Mouse (Mus musculus) heart, adult 2 months (tissue): ENCODE data around the gene Mbd3. TPM values are rescaled to one million over a fixed set of nuclear protein-coding genes. Genes with fewer than 3 reads are reported as not detected.
A peak's percentile ranks its signal among the peaks of the same experiment; 100 is the strongest.

Source experiments
- DNase-seq, 2 experiments: peaks; one replicate each; pipeline ENCODE4 v3.0.0; 2021
- H3K27ac ChIP-seq: fragments of 200-600 bp; 2 replicates; pipeline ENCODE4 v1.8.1; 2022
- H3K27me3 ChIP-seq: fragments of 200-500 bp; 2 replicates; pipeline ENCODE4 v1.6.1; 2012; ENCODE audit warnings: mild to moderate bottlenecking, low read length, inconsistent platforms, mixed read lengths; ENCODE audit not compliant: control insufficient read depth, insufficient read depth
- H3K36me3 ChIP-seq: fragments of 200-500 bp; 2 replicates; pipeline ENCODE4 v1.6.1; 2012; ENCODE audit warnings: low read length, inconsistent platforms; ENCODE audit not compliant: control insufficient read depth, insufficient read depth
- H3K4me1 ChIP-seq: fragments of 200-500 bp; 2 replicates; pipeline ENCODE4 v1.6.1; 2011; ENCODE audit warnings: low read length; ENCODE audit not compliant: control insufficient read depth, insufficient read depth
- H3K4me3 ChIP-seq: fragments of 200-600 bp; 2 replicates; pipeline ENCODE4 v1.8.1; 2022
- H3K79me2 ChIP-seq: fragments of 200-500 bp; replicated peaks from 2 replicates; pipeline ENCODE4 v1.6.1; 2012; ENCODE audit warnings: mild to moderate bottlenecking, inconsistent platforms, low read length, moderate library complexity, mixed read lengths; ENCODE audit not compliant: control insufficient read depth, insufficient read depth
- H3K9ac ChIP-seq: fragments of 200-500 bp; 2 replicates; pipeline ENCODE4 v1.6.1; 2012; ENCODE audit warnings: low read depth, mild to moderate bottlenecking, control low read depth, inconsistent platforms, low read length, mixed read lengths
- CTCF ChIP-seq: fragments of 200-600 bp; IDR thresholded peaks from 2 replicates; pipeline ENCODE4 v1.8.1; 2022; ENCODE audit warnings: antibody characterized with exemption, mild to moderate bottlenecking, moderate library complexity
- EP300 ChIP-seq: fragments of 200-500 bp; IDR thresholded peaks from 2 replicates; pipeline ENCODE4 v1.6.1; 2011; ENCODE audit warnings: low read depth, low read length, control low read depth; ENCODE audit not compliant: insufficient read depth
- POLR2A ChIP-seq: fragments of 200-500 bp; IDR thresholded peaks from 2 replicates; pipeline ENCODE4 v1.6.1; 2011; ENCODE audit warnings: mild to moderate bottlenecking, low read depth, low read length, control low read depth; ENCODE audit not compliant: insufficient read depth
- WGBS: fragments of 180-500 bp; shearing (Covaris S2); methylation state at CpG from one replicate; pipeline ENCODE4 v1.1.7; 2018; 5-methylcytosine and 5-hydroxymethylcytosine counted together
- intact Hi-C: fragments of 180-260 bp; cut with DNase I; formaldehyde crosslinking; loops from one replicate; pipeline ENCODE4 v1.15.1; 2025
- polyA plus RNA-seq: library from polyadenylated mRNA; depleted of rRNA; stranded (reverse); fragments of >200 nt; gene quantifications from 2 replicates; pipeline ENCODE4 v1.2.3, GENCODE M21; 2012
- total RNA-seq, 2 experiments: library from RNA; stranded (reverse); gene quantifications; 2 replicates each; pipeline ENCODE4 v1.2.3; 2021

Gene Mbd3
- total and polyA plus RNA-seq, 3 experiments: 86.5 to 95.2 (median 95.1) TPM

- 39% methylated on average over 7 of the region's 7 CpGs for WGBS
- Histone ChIP-seq H3K9ac (0 out of 2 replicates have a peak overlapping the region, but pooled peaks have one; percentile 91), H3K27ac (no peak overlapping the region), H3K4me1 (peaks cover 5% of the 10 kb centered on the region), H3K36me3 (no peaks in the 10 kb centered on the region), H3K4me3 (peak overlapping the region; percentile 57), H3K79me2 (peaks cover 4% of the 10 kb centered on the region), H3K27me3 (no peaks in the 10 kb centered on the region)
- no peak for TF ChIP-seq POLR2A
- TF ChIP-seq EP300: no peak
- TF ChIP-seq CTCF: no peak
- DNase-seq: no peak
- intact Hi-C loops: no loop called here
Observed at GRCm38 (mm10) chr10:80385310-80385709, 14.0 kb downstream of the Mbd3 start.

- Histone ChIP-seq H3K36me3 (no peaks in the 10 kb centered on the region), H3K4me3 (no peak overlapping the region)
Observed at GRCm38 (mm10) chr10:80384709-80385108, 14.6 kb downstream of the Mbd3 start.

GRCm38 (mm10) chr10:80384115-80384639 is 15.2 kb downstream of the Mbd3 start:
- no peak overlapping the region for H3K9ac ChIP-seq
- intact Hi-C loops: no loop called here
- H3K4me3 ChIP-seq: no peak overlapping the region
- 86% methylated on average over 4 of the region's 4 CpGs for WGBS
- TF ChIP-seq POLR2A (no peak), CTCF (no peak), EP300 (no peak)
- no peaks in the 10 kb centered on the region for H3K27me3 ChIP-seq
- H3K27ac ChIP-seq: no peak overlapping the region
- no peaks in the 10 kb centered on the region for H3K36me3 ChIP-seq
- peaks cover 4% of the 10 kb centered on the region for H3K79me2 ChIP-seq
- DNase-seq: no peak
- peaks cover 5% of the 10 kb centered on the region for H3K4me1 ChIP-seq

More at GRCm38 (mm10) chr10:80384709-80385108, 14.6 kb downstream of the Mbd3 start:
- Histone ChIP-seq H3K9ac (no peak overlapping the region), H3K27me3 (no peaks in the 10 kb centered on the region), H3K4me1 (peaks cover 5% of the 10 kb centered on the region), H3K79me2 (peaks cover 4% of the 10 kb centered on the region), H3K27ac (no peak overlapping the region)
- no peak for TF ChIP-seq POLR2A
- no peak for TF ChIP-seq EP300
- TF ChIP-seq CTCF: no peak
- intact Hi-C loops: no loop called here
- WGBS: 72% methylated on average over 7 of the region's 7 CpGs
- no peak for DNase-seq

GRCm38 (mm10) chr10:80383431-80383830 is 15.9 kb downstream of the Mbd3 start:
- H3K36me3 ChIP-seq: no peaks in the 10 kb centered on the region
- peaks cover 5% of the 10 kb centered on the region for H3K4me1 ChIP-seq
- peaks cover 4% of the 10 kb centered on the region for H3K79me2 ChIP-seq
- 77% methylated on average over 4 of the region's 4 CpGs for WGBS
- H3K4me3 ChIP-seq: no peak overlapping the region
- intact Hi-C loops: no loop called here
- no peak overlapping the region for H3K9ac ChIP-seq
- no peak for DNase-seq
- TF ChIP-seq POLR2A: no peak
- TF ChIP-seq CTCF: peak; percentile 50
- no peaks in the 10 kb centered on the region for H3K27me3 ChIP-seq
- no peak overlapping the region for H3K27ac ChIP-seq

- TF ChIP-seq CTCF (no peak), POLR2A (no peak), EP300 (no peak)
- Histone ChIP-seq H3K9ac (no peak overlapping the region), H3K27ac (no peak overlapping the region), H3K27me3 (no peaks in the 10 kb centered on the region), H3K4me3 (no peak overlapping the region), H3K79me2 (peaks cover 4% of the 10 kb centered on the region), H3K36me3 (no peaks in the 10 kb centered on the region), H3K4me1 (peaks cover 3% of the 10 kb centered on the region)
- intact Hi-C loops: no loop called here
- WGBS: 84% methylated on average over 7 of the region's 7 CpGs
- DNase-seq: no peak
Observed at GRCm38 (mm10) chr10:80382641-80383365, 16.5 kb downstream of the Mbd3 start.

- WGBS: 51% methylated on average over 10 of the region's 10 CpGs
- Histone ChIP-seq H3K9ac (no peak overlapping the region), H3K4me1 (no peaks in the 10 kb centered on the region), H3K27ac (no peak overlapping the region), H3K27me3 (no peaks in the 10 kb centered on the region), H3K36me3 (no peaks in the 10 kb centered on the region), H3K79me2 (no peaks in the 10 kb centered on the region), H3K4me3 (no peak overlapping the region)
- intact Hi-C loops: loop anchor here (5.0 kb wide), 1 partner anchor 130 kb away; no protein-coding TSS in a partner anchor
- TF ChIP-seq CTCF: peak; percentile 74
- TF ChIP-seq POLR2A: no peak
- TF ChIP-seq EP300: no peak
- DNase-seq: no peak
Observed at GRCm38 (mm10) chr10:80377716-80378115, 21.6 kb downstream of the Mbd3 start.
